Mouse (Mus musculus) embryonic stem cell, embryonic (primary cell): ENCODE measurements around the gene Als2.

Source experiments
- CTCF ChIA-PET, 4 experiments: fragments of 300-600 bp in 2 of 4; fragments of 350-600 bp in 2 of 4; sonication (Branson Sonifier 250); formaldehyde crosslinking; loops; one replicate each; lab custom pipeline; 2022; ENCODE audit warnings: inconsistent platforms in 2 of 4; lab: Charles Lee
- POLR2A ChIA-PET, 4 experiments: fragments of 300-600 bp in 2 of 4; fragments of 350-600 bp in 2 of 4; sonication (Branson Sonifier 250); formaldehyde crosslinking; loops; one replicate each; lab custom pipeline; 2022; ENCODE audit warnings: antibody characterized with exemption in 4 of 4, inconsistent platforms in 1 of 4; lab: Charles Lee

The Als2 gene

GRCm38 (mm10) chr1:59229187-59229586 lies 7.8 kb downstream of the Als2 start:
- ChIA-PET POLR2A (interaction anchor here in 3 of 4 experiments (0.6 to 15.0 kb wide), 6 partner anchors 7 to 52 kb away, joined by 3 to 162 read pairs (median 11); partner anchors contain the start of gene Als2 (in 2 of the 3)), CTCF (interaction anchor here in 2 of 4 experiments (0.6 to 0.8 kb wide), 3 partner anchors 9 to 168 kb away, joined by 3 to 4 read pairs (median 3); no protein-coding TSS in a partner anchor)

- ChIA-PET CTCF (interaction anchor here in 1 of 4 experiments (1.0 kb wide), 1 partner anchor 8 kb away, joined by 3 read pairs; the partner anchor contains the start of gene Als2), POLR2A (interaction anchor here in 2 of 4 experiments (2.1 to 15.0 kb wide), 4 partner anchors 7 to 13 kb away, joined by 5 to 162 read pairs (median 54); partner anchors contain the start of gene Als2 (in 2 of the 2))
Measured at GRCm38 (mm10) chr1:59228552-59228951, 8.5 kb downstream of the Als2 start.

- CTCF ChIA-PET: interaction anchor here in 2 of 4 experiments (0.6 to 1.5 kb wide), 2 partner anchors 16 to 31 kb away, joined by 3 read pairs; no protein-coding TSS in a partner anchor
- POLR2A ChIA-PET: interaction anchor here (0.7 to 15.0 kb wide), 8 partner anchors 8 to 391 kb away, joined by 3 to 162 read pairs (median 6); partner anchors contain the start of gene Als2 (in 3 of the 4)
Measured at GRCm38 (mm10) chr1:59222101-59222825, 14.8 kb downstream of the Als2 start.

GRCm38 (mm10) chr1:59221591-59221990 lies 15.4 kb downstream of the Als2 start:
- CTCF ChIA-PET: interaction anchor here in 3 of 4 experiments (0.6 to 2.3 kb wide), 4 partner anchors 16 to 510 kb away, joined by 3 to 13 read pairs (median 3); partner anchors contain the start of gene Als2 (in 1 of the 3)
- POLR2A ChIA-PET: interaction anchor here (0.7 to 15.0 kb wide), 9 partner anchors 9 to 390 kb away, joined by 3 to 162 read pairs (median 5); partner anchors contain the start of gene Als2 (in 3 of the 4)

- CTCF ChIA-PET: interaction anchor here (0.5 to 2.3 kb wide), 6 partner anchors 9 to 1740 kb away, joined by 3 to 13 read pairs (median 3); partner anchors contain the start of gene Als2 (in 1 of the 4)
- POLR2A ChIA-PET: interaction anchor here in 3 of 4 experiments (0.6 to 15.0 kb wide), 9 partner anchors 10 to 449 kb away, joined by 3 to 162 read pairs (median 4); partner anchors contain the start of genes Als2 (in 3 of the 3), Stradb (in 1 of the 3) and Trak2 (in 1 of the 3)
Measured at GRCm38 (mm10) chr1:59220371-59220770, 16.7 kb downstream of the Als2 start.

- CTCF ChIA-PET: interaction anchor here in 1 of 4 experiments (1.0 to 1.2 kb wide), 2 partner anchors 395 to 408 kb away, joined by 3 read pairs; no protein-coding TSS in a partner anchor
- POLR2A ChIA-PET: interaction anchor here in 2 of 4 experiments (0.8 to 15.0 kb wide), 10 partner anchors 8 to 401 kb away, joined by 3 to 162 read pairs (median 4); partner anchors contain the start of gene Als2 (in 2 of the 2)
Measured at GRCm38 (mm10) chr1:59215446-59215845, 21.6 kb downstream of the Als2 start.

GRCm38 (mm10) chr1:59212951-59213350 lies 24.1 kb downstream of the Als2 start:
- ChIA-PET POLR2A (interaction anchor here in 3 of 4 experiments (0.5 to 3.0 kb wide), 5 partner anchors 9 to 24 kb away, joined by 3 to 15 read pairs (median 5); partner anchors contain the start of gene Als2 (in 1 of the 3)), CTCF (no interaction called here)

- CTCF ChIA-PET: interaction anchor here in 1 of 4 experiments (1.0 kb wide), 1 partner anchor 8 kb away, joined by 4 read pairs; no protein-coding TSS in a partner anchor
- POLR2A ChIA-PET: interaction anchor here in 2 of 4 experiments (0.9 to 3.0 kb wide), 4 partner anchors 8 to 25 kb away, joined by 3 to 15 read pairs (median 6); partner anchors contain the start of gene Als2 (in 2 of the 2)
Measured at GRCm38 (mm10) chr1:59212076-59212779, 24.8 kb downstream of the Als2 start.

GRCm38 (mm10) chr1:59211651-59212050 lies 25.4 kb downstream of the Als2 start:
- CTCF ChIA-PET: interaction anchor here in 1 of 4 experiments (1.0 kb wide), 1 partner anchor 9 kb away, joined by 4 read pairs; no protein-coding TSS in a partner anchor
- POLR2A ChIA-PET: interaction anchor here in 2 of 4 experiments (0.9 to 3.0 kb wide), 4 partner anchors 8 to 25 kb away, joined by 3 to 15 read pairs (median 6); partner anchors contain the start of gene Als2 (in 2 of the 2)

GRCm38 (mm10) chr1:59208331-59208730 lies 28.7 kb downstream of the Als2 start:
- CTCF ChIA-PET: interaction anchor here in 2 of 4 experiments (0.9 to 1.2 kb wide), 2 partner anchors 10 to 415 kb away, joined by 3 read pairs; no protein-coding TSS in a partner anchor

GRCm38 (mm10) chr1:59204489-59204888 lies 32.5 kb downstream of the Als2 start:
- CTCF ChIA-PET: no interaction called here
- POLR2A ChIA-PET: interaction anchor here in 2 of 4 experiments (0.6 to 1.8 kb wide), 3 partner anchors 8 to 25 kb away, joined by 3 to 6 read pairs (median 3); no protein-coding TSS in a partner anchor

More at GRCm38 (mm10) chr1:59208331-59208730, 28.7 kb downstream of the Als2 start:
- POLR2A ChIA-PET: interaction anchor here in 3 of 4 experiments (0.6 to 2.5 kb wide), 8 partner anchors 9 to 477 kb away, joined by 3 to 11 read pairs (median 3); partner anchors contain the start of genes Als2 (in 2 of the 3) and Nop58 (in 1 of the 3)

- POLR2A ChIA-PET: interaction anchor here in 1 of 4 experiments (0.6 kb wide), 1 partner anchor 22 kb away, joined by 3 read pairs; no protein-coding TSS in a partner anchor
Measured at GRCm38 (mm10) chr1:59202367-59202766, 34.7 kb downstream of the Als2 start.

GRCm38 (mm10) chr1:59201561-59201960 lies 35.5 kb downstream of the Als2 start:
- CTCF ChIA-PET: no interaction called here
- POLR2A ChIA-PET: interaction anchor here in 1 of 4 experiments (0.6 kb wide), 1 partner anchor 22 kb away, joined by 3 read pairs; no protein-coding TSS in a partner anchor

More at GRCm38 (mm10) chr1:59202367-59202766, 34.7 kb downstream of the Als2 start:
- CTCF ChIA-PET: no interaction called here

- CTCF ChIA-PET: no interaction called here
- POLR2A ChIA-PET: no interaction called here
Measured at GRCm38 (mm10) chr1:59200960-59201359, 36.1 kb downstream of the Als2 start.

- ChIA-PET POLR2A (interaction anchor here in 1 of 4 experiments (0.8 to 1.4 kb wide), 2 partner anchors 10 to 21 kb away, joined by 3 read pairs; no protein-coding TSS in a partner anchor), CTCF (no interaction called here)
Measured at GRCm38 (mm10) chr1:59194979-59195378, 42.1 kb downstream of the Als2 start.

GRCm38 (mm10) chr1:59187786-59188185 lies 49.2 kb downstream of the Als2 start:
- CTCF ChIA-PET: no interaction called here
- POLR2A ChIA-PET: interaction anchor here in 2 of 4 experiments (1.0 to 1.6 kb wide), 2 partner anchors 9 to 10 kb away, joined by 3 to 5 read pairs; no protein-coding TSS in a partner anchor

GRCm38 (mm10) chr1:59186317-59186716 lies 50.7 kb downstream of the Als2 start:
- POLR2A ChIA-PET: interaction anchor here in 2 of 4 experiments (1.6 to 1.7 kb wide), 2 partner anchors 9 to 22 kb away, joined by 3 read pairs; no protein-coding TSS in a partner anchor
- CTCF ChIA-PET: no interaction called here
